Mouse (Mus musculus) CD4-positive naive resting alpha-beta T cell, adult 76 days (primary cell): ENCODE data around the gene Gga2. TPM values are rescaled to one million over a fixed set of nuclear protein-coding genes. Genes with fewer than 3 reads are reported as not detected.

ENCODE experiments used
- total RNA-seq: library from RNA; stranded (reverse); gene quantifications from one replicate; pipeline ENCODE4 v1.2.4, GENCODE M21; 2023

The Gga2 gene
- 25.8 TPM for total RNA-seq

DNA sequence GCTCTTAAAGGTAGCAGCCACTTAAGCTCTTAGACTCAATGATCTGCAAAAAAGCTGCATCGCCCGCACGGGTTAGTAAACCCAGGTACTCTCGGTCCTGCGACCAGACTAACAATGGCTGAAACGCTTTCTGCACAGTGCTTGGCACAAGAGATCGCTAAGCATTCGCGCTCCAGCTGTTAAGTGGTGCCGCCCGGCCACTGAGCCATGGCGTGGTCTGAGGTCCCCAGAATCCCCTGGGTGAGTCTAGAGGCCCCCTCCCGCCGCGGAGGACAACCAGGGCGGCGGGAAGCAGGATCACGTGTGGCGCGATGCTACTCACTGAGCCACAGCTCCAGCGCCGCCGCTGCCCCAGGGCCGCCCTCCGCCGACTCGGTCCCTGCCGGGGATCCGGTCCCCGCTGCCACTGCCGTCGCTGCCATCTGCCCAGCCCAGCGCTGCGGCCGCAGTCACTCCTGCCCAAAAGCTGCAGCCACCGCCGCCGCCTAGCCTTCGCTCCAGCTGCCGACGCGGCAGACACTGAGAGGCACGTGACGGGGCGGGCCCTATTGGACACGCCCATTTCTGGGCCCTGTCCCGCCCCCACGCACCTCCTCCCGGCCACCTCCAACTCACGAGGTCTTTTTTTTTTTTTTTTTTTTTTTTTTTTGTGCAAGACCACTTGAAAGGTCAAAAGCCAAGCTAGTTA, at the start of gene Gga2:
TSS of gene Gga2 (minus strand) at position 556 of the 688 bp plus-strand sequence.

DNA sequence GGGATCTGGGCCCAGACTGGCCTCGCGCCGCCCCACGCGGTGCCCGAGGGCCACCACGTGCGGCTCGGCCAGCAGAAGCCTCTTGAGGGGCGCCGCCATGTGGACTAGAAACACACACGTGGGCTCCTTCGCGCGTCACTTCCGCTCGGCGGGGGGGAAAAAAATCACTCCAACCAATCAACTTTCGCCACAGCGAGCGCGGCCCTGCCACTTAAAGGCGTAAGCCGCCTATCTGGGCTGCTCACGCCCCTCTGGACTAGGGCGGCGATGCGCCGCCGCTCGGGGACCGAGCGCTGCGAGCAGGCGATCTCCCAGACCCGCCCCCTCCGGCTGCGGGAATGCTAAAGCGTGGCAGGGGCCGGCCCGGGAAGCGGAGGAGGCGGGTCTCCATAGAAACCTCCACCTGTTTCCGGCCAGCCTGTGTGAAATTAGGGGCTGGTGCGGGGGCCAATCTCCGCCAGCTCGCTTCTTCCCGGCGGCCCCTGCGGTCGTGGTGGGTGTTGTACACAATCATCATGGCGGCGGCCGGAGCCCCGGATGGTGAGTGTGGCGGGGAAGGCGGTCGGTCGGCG, 46.0 kb upstream of the Gga2 start, which contains the start of the genes Ubfd1 and Ears2:
TSS of gene Ubfd1 (plus strand) at position 231 of the 572 bp plus-strand sequence.
TSS of gene Ears2 (minus strand) at position 319 of the 572 bp plus-strand sequence.

DNA sequence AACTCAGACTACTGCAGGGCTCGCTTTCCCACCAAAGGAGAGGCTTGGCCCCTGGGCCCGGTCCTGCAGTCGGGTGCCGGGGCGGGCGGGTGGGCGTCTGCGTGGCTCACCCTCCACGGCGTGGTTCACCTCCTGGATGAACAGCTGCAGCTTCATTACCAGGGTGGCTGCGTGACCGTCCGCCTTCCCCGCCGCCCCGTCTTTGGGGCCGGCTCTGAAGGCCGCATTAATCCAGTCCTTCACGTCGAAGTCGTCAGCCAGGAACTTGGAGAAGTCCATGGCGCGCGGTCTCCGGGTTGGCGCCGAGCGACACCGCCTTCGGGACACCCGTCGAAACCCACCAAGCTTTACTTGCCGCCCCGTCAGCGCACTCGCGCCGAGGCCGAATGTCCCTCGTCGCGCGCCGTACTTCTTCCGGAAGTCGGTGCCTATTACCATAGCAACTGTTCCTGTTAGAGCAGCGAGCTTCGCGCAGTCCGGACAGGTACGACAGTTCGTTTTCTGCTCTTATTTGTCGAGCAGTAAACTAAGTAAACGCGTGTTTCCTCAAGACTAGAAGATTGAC, 39.6 kb downstream of the Gga2 start, which contains the start of gene Cog7:
TSS of gene Cog7 (minus strand) at position 405 of the 565 bp plus-strand sequence.

Other genes starting within 250 kb of the Gga2 start
- gene Scnn1b, start 156.2 kb downstream of the Gga2 start, total RNA-seq = not detected
- gene Cog7, start 39.5 kb downstream of the Gga2 start, total RNA-seq = 11.4 TPM
- gene Ubfd1, start 46.0 kb upstream of the Gga2 start, total RNA-seq = 38.5 TPM
- 14.5 TPM for gene Ears2, start 46.0 kb upstream of the Gga2 start, total RNA-seq
- gene Ndufab1, start 80.7 kb upstream of the Gga2 start, total RNA-seq = 70.8 TPM
- 2.6 TPM for gene Palb2, start 111.8 kb upstream of the Gga2 start, total RNA-seq
- gene Dctn5, start 111.8 kb upstream of the Gga2 start, total RNA-seq = 67.8 TPM
- 3.0 TPM for gene Plk1, start 138.2 kb upstream of the Gga2 start, total RNA-seq
- not detected for gene Ern2, start 165.0 kb upstream of the Gga2 start, total RNA-seq
- not detected for gene Chp2, start 198.3 kb upstream of the Gga2 start, total RNA-seq